Mouse (Mus musculus) embryonic facial prominence, embryonic 13.5 days (tissue): ENCODE measurements around the gene Anp32b. TPM values are rescaled to one million over a fixed set of nuclear protein-coding genes. Genes with fewer than 3 reads are reported as not detected.

Experiments used
- ATAC-seq: fragments of 200-750 bp; cut with Nextera tagmentation; 2 replicates; pipeline ENCODE4 v1.8.0; 2017; ENCODE audit warnings: low read depth; ENCODE audit not compliant: insufficient number of reproducible peaks, insufficient read depth, low FRiP score, low TSS enrichment
- H3K27ac ChIP-seq: fragments of 300-500 bp; sonication (generic); 2 replicates; pipeline ENCODE4 v1.5.1; 2015; ENCODE audit warnings: moderate library complexity, mild to moderate bottlenecking, inconsistent platforms
- H3K27me3 ChIP-seq: fragments of 300-500 bp; sonication (generic); 2 replicates; pipeline ENCODE4 v1.6.1; 2015; ENCODE audit warnings: mild to moderate bottlenecking, inconsistent platforms
- H3K36me3 ChIP-seq: fragments of 300-500 bp; sonication (generic); 2 replicates; pipeline ENCODE4 v1.6.1; 2015; ENCODE audit warnings: mild to moderate bottlenecking, inconsistent platforms
- H3K4me1 ChIP-seq: fragments of 300-500 bp; sonication (generic); 2 replicates; pipeline ENCODE4 v1.6.1; 2015; ENCODE audit warnings: inconsistent platforms
- H3K4me2 ChIP-seq: fragments of 300-500 bp; sonication (generic); 2 replicates; pipeline ENCODE4 v1.6.1; 2015; ENCODE audit warnings: moderate library complexity, mild to moderate bottlenecking, inconsistent platforms
- H3K4me3 ChIP-seq: fragments of 300-500 bp; sonication (generic); 2 replicates; pipeline ENCODE4 v1.5.1; 2015; ENCODE audit warnings: mild to moderate bottlenecking, inconsistent platforms
- H3K9ac ChIP-seq: fragments of 300-500 bp; sonication (generic); 2 replicates; pipeline ENCODE4 v1.6.1; 2015; ENCODE audit warnings: mild to moderate bottlenecking, inconsistent platforms
- H3K9me3 ChIP-seq: fragments of 300-500 bp; sonication (generic); 2 replicates; pipeline ENCODE4 v1.6.1; 2016; ENCODE audit warnings: inconsistent platforms
- WGBS: fragments of 180-500 bp; shearing (Covaris S2); methylation state at CpG from one replicate; pipeline ENCODE4 v1.1.7; 2015; ENCODE audit warnings: mixed read lengths; 5-methylcytosine and 5-hydroxymethylcytosine counted together
- polyA plus RNA-seq: library from polyadenylated mRNA; unstranded; fragments of >200 nt; fragmentation: Nextera tagmentation; extraction: Ambion mirVana; gene quantifications from 2 replicates; pipeline ENCODE4 v1.2.1, GENCODE M21; 2015

Anp32b gene
- polyA plus RNA-seq, result 313 and 339 TPM in 2 replicates

DNA sequence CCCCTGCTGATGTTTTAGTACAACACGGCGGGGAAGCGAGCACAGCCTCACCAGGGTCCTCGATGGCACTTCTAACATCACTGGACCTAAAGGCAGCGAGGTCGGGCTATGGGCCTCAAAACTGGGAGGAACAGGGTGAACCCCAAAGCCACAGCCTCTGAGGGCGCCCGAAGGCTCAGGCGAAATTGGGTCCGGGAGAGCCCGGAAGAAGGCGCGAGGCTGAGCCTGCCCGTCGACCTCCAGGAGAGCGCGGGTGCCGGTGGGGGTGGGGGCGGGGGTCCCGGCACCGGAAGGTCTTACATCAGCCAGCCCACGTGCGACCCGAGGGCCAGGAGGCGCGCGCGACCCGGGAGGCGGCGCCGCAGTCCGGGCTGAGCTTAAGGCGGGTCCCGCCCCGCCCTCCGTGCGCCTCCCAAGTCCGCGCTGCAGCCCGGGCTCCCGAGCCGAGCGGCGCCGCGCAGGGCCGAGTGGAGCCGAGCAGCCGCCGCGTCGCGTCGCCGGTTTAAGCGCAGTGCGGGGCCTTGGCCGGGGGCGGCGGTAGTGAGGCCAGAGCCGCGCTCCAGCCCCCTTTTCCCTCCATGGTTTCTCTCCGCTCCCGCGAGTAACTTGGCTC is at the start of gene Anp32b:
TSS of gene Anp32b (plus strand) at position 384 of the 613 bp plus-strand sequence.
- Histone ChIP-seq H3K36me3 (no peaks in the 10 kb centered on the region), H3K4me1 (peaks cover 32% of the 10 kb centered on the region), H3K4me3 (peak within 1 kb of the TSS; percentile 87), H3K4me2 (peak within 1 kb of the TSS; percentile 81), H3K9ac (peak within 1 kb of the TSS; percentile 99), H3K27ac (peak within 1 kb of the TSS; percentile 100), H3K9me3 (no peaks in the 10 kb centered on the region), H3K27me3 (no peaks in the 10 kb centered on the region)
- peak; percentile 94 for ATAC-seq
- under 1% methylated on average over 48 of the region's 66 CpGs for WGBS

DNA sequence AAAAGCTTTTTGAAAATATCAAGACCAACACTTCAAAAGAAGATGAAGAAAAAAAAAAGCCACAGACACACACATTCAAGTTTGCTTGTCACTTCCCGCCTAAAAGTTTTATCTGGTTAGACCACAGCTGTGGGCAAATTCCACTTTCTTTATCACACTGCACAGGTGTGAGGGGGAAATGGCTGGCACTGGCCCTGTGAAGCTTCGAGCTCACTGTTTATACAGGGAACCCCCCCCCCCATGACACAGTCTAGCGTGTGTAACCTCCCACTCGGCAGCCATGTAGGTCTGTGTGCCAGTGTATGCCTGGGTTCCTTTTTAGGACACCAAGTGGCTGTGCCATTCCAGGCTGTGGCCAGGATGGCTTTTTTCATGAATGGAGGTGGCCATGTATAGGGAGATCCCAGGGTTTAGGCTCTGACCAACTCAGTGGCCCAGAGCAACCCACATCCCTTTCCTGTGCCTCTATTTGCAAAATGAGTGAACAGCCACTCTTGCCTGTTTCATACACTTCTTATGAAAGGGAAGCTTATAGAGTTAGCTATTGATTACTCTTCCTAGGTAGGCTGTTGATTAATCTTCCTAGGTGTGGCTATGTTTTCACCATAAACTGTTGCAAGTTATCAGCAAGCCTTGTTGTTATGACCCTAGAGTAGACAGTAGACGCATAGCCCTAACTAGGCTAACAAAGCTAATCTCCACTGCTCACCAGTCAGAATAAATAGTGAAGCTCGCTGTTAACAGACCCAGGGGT is 46.5 kb upstream of the Anp32b start:
- ATAC-seq, result no peak
- Histone ChIP-seq H3K9ac (no peak overlapping the region), H3K4me1 (0 out of 2 replicates have a peak, but pooled peaks cover 2% of the 10 kb centered on the region), H3K4me2 (no peak overlapping the region), H3K4me3 (no peak overlapping the region), H3K27ac (no peak overlapping the region), H3K9me3 (no peaks in the 10 kb centered on the region), H3K36me3 (no peaks in the 10 kb centered on the region), H3K27me3 (no peaks in the 10 kb centered on the region)
- 83% methylated on average over 6 of the region's 6 CpGs for WGBS

DNA sequence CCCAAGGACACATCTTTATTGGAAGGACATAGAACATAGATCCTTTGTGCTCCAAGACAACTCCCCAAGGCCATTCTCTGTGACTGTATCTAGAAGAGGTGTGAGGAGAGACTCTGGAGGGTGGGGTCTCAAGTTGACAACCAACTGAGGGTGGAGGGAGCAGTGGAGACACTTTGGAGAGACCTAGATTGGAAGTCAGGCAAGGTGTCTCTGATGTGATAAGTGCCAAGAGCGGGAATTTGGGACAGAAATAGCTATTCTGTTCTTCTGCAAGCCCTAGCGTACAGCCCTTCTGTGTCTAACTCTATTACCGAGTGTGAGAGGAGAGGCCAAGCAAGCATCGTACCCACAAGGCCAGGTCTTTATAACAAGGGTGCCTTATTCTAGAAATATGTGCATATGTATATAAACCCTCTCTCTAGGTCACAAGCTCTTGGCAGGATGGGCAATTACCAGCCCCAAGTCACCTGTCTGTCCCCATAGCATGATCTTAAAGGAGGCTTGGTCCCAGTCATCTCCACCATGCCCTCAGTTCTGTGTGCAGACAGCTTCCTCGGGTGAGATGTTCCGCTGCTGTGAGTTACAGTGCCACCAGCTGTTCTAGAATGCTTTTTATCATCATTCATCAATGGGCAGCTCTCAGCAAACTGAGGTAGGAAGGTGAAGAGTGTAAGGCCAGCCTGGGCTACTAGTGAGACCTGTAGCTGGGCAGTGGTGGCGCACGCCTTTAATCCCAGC is 43.6 kb upstream of the Anp32b start:
- 86% methylated on average over 8 of the region's 8 CpGs for WGBS
- H3K4me2 ChIP-seq, result no peak overlapping the region
- no peak for ATAC-seq

DNA sequence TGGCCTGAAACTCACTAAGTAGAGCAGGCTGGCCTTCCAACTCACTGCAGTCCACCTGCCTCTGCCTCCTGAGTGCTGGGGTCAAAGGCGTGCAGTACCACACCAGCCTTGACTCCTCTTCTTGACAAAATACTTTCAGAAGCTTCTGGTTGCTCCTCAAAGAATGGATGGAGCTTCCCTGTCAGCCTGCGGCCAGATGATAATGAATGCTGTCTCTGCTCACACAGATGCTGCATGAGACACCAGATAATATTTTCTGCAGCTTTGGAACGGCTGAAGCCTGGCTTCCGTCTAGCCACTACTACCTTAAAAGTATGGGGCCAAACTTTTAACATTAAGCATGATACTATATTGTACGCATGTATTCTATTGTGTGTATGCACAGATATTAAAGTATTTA is 40.0 kb upstream of the Anp32b start:
- no peak for ATAC-seq

More for the DNA sequence above, 43.6 kb upstream of the Anp32b start:
- Histone ChIP-seq H3K4me1 (0 out of 2 replicates have a peak, but pooled peaks cover 2% of the 10 kb centered on the region), H3K27ac (no peak overlapping the region), H3K4me3 (no peak overlapping the region), H3K9ac (no peak overlapping the region), H3K9me3 (no peaks in the 10 kb centered on the region), H3K27me3 (no peaks in the 10 kb centered on the region), H3K36me3 (no peaks in the 10 kb centered on the region)

DNA sequence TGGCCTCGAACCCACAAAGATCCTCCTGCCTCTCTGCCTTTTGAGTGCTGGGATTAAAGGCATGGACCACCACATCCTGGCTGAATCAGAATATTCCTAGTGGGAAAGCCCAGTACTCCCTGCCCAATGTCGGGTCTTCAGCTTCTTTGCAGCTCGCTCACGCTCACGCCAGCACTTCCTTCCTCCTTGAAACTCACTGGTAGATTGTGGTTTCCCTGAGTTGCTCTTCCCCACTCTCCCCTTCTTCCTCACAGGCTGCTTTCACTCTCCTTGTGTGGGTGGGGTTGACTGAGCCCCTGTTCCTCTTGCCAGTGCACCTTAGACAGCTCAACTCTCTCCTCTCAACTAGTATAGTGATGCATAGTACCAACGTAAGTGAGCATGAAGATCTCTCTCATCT is 39.2 kb upstream of the Anp32b start:
- Histone ChIP-seq H3K9me3 (no peaks in the 10 kb centered on the region), H3K4me1 (0 out of 2 replicates have a peak, but pooled peaks cover 2% of the 10 kb centered on the region), H3K9ac (no peak overlapping the region), H3K4me3 (no peak overlapping the region), H3K27me3 (no peaks in the 10 kb centered on the region), H3K27ac (no peak overlapping the region), H3K36me3 (no peaks in the 10 kb centered on the region), H3K4me2 (no peak overlapping the region)
- no peak for ATAC-seq
- 81% methylated on average over 6 of the region's 6 CpGs for WGBS

More for the DNA sequence above, 40.0 kb upstream of the Anp32b start:
- no peak overlapping the region for H3K4me2 ChIP-seq
- H3K9ac ChIP-seq, result no peak overlapping the region
- H3K9me3 ChIP-seq, result no peaks in the 10 kb centered on the region
- WGBS, result 87% methylated on average over 5 of the region's 5 CpGs
- H3K27ac ChIP-seq, result no peak overlapping the region
- no peaks in the 10 kb centered on the region for H3K36me3 ChIP-seq
- H3K4me1 ChIP-seq, result 0 out of 2 replicates have a peak, but pooled peaks cover 2% of the 10 kb centered on the region
- H3K27me3 ChIP-seq, result no peaks in the 10 kb centered on the region
- H3K4me3 ChIP-seq, result no peak overlapping the region

DNA sequence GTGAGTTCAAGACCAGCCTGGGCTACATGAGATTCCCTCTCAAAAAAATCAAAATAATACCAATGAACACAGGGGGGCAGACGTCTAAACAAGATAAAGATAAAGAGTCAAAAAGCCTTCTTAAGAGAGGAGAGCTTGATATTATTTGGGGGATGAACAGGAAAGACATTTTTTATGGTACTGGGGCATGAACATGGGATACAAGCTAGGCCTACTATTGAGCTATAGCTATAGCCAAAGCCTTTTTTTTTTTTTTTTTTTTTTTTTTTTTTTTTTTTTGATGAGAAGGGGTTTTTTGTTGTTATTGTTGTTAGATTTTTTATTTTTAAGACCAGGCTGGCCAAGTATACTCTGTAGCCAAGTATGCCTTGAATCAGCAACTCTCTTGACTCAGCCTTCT is 38.6 kb upstream of the Anp32b start:
- no peak overlapping the region for H3K4me2 ChIP-seq
- no peak overlapping the region for H3K27ac ChIP-seq
- H3K9ac ChIP-seq, result no peak overlapping the region
- 71% methylated on average over 1 of the region's 1 CpGs for WGBS
- H3K4me1 ChIP-seq, result 0 out of 2 replicates have a peak, but pooled peaks cover 2% of the 10 kb centered on the region
- H3K27me3 ChIP-seq, result no peaks in the 10 kb centered on the region
- H3K36me3 ChIP-seq, result no peaks in the 10 kb centered on the region
- H3K9me3 ChIP-seq, result no peaks in the 10 kb centered on the region
- ATAC-seq, result no peak
- no peak overlapping the region for H3K4me3 ChIP-seq

DNA sequence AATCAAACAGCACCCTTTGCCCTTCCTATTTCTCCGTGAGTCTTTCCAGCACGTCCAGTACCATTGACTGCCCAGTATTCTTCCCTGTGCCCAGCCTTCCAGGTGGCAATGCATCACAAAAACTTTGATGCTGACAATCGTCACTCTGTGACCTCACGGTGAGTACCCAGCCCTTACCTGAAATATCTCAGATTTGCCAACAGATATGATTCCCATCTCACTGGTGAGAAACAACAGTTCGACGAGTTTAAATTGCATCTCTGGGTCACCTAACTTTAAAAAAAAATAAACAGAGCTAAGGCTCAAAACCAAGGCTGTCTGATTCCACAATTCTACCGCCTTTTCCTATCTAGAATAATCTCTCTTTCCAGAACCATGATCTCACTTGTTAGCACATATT is 37.3 kb upstream of the Anp32b start, which contains the start of gene Hemgn:
TSS of gene Hemgn (minus strand) at position 101 of the 400 bp plus-strand sequence.
- WGBS, result 79% methylated on average over 7 of the region's 7 CpGs
- no peak for ATAC-seq

DNA sequence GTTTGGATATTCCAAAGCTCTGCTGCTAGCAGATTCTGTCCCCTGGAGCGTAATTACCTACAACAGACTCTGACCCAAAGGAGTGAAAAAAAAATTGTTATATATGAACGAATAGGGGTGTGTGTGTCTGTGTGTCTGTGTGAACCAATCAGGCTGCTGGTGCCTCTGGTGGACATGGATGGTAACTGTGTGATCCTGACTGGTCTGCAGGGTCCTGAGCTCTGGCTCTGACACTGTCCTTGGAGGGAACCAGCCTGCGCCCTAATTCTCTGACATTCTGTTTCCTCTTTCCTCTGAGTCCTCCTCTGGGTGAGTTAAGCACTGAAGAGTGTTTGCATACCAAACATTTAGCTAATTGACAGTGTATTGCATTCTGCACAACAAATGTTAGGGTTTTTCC is 33.2 kb upstream of the Anp32b start:
- no peak overlapping the region for H3K4me2 ChIP-seq
- 63% methylated on average over 3 of the region's 3 CpGs for WGBS
- no peaks in the 10 kb centered on the region for H3K36me3 ChIP-seq
- H3K27me3 ChIP-seq, result no peaks in the 10 kb centered on the region
- no peak for ATAC-seq
- no peak overlapping the region for H3K27ac ChIP-seq
- no peaks in the 10 kb centered on the region for H3K4me1 ChIP-seq
- H3K9me3 ChIP-seq, result no peaks in the 10 kb centered on the region
- H3K9ac ChIP-seq, result no peak overlapping the region
- H3K4me3 ChIP-seq, result no peak overlapping the region

More for the DNA sequence above, 37.3 kb upstream of the Anp32b start, which contains the start of gene Hemgn:
- Histone ChIP-seq H3K27ac (no peak within 1 kb of the TSS), H3K4me2 (no peak within 1 kb of the TSS), H3K4me3 (no peak within 1 kb of the TSS), H3K36me3 (no peaks in the 10 kb centered on the region), H3K9me3 (no peaks in the 10 kb centered on the region), H3K27me3 (no peaks in the 10 kb centered on the region), H3K4me1 (0 out of 2 replicates have a peak, but pooled peaks cover 2% of the 10 kb centered on the region), H3K9ac (no peak within 1 kb of the TSS)

DNA sequence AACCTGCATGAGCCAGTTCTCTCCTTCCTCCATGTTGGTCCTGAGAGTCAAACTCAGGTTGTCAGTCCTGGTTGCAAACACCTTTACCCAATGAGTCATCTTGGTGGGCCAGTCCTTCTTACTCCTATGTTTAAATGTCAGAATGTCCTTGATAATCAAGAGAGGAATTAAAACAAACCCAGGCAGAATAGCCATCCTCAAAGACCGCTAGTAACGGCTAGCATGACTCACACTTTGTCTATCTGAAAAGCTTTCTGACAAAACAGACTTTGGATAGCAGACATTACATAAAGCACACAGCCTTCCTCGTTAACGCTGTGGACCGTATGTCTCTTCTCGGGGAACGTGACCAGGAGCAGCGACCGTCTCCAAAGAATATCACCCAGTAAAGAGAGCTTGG is 31.9 kb upstream of the Anp32b start:
- ATAC-seq, result no peak
- Histone ChIP-seq H3K27me3 (no peaks in the 10 kb centered on the region), H3K36me3 (no peaks in the 10 kb centered on the region), H3K9me3 (no peaks in the 10 kb centered on the region), H3K9ac (no peak overlapping the region), H3K27ac (no peak overlapping the region), H3K4me2 (no peak overlapping the region), H3K4me3 (no peak overlapping the region), H3K4me1 (no peaks in the 10 kb centered on the region)
- WGBS, result 89% methylated on average over 9 of the region's 9 CpGs

DNA sequence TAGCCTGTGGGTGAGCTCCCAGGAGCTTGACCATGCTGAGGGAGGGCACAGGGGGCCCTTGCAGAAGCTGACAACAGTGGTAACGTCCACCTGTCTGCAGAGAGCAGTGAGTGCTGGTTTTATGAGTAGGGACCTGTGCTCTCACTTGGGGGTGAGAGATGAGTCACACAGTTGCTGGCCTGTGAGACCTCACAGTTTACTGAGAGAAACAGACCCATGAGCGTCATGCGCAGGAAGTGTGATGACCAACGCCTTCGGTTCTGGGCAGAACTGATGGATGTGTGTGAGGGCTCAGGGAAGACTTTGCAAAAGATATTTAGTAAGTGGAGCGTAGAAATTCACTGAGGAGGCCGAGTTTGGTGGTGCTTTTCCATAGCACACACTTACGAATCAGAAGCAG is 28.1 kb upstream of the Anp32b start:
- no peak for ATAC-seq
- 83% methylated on average over 8 of the region's 8 CpGs for WGBS
- Histone ChIP-seq H3K27me3 (no peaks in the 10 kb centered on the region), H3K4me1 (no peaks in the 10 kb centered on the region), H3K4me2 (no peak overlapping the region), H3K9ac (no peak overlapping the region), H3K9me3 (no peaks in the 10 kb centered on the region), H3K4me3 (no peak overlapping the region), H3K27ac (no peak overlapping the region), H3K36me3 (no peaks in the 10 kb centered on the region)

DNA sequence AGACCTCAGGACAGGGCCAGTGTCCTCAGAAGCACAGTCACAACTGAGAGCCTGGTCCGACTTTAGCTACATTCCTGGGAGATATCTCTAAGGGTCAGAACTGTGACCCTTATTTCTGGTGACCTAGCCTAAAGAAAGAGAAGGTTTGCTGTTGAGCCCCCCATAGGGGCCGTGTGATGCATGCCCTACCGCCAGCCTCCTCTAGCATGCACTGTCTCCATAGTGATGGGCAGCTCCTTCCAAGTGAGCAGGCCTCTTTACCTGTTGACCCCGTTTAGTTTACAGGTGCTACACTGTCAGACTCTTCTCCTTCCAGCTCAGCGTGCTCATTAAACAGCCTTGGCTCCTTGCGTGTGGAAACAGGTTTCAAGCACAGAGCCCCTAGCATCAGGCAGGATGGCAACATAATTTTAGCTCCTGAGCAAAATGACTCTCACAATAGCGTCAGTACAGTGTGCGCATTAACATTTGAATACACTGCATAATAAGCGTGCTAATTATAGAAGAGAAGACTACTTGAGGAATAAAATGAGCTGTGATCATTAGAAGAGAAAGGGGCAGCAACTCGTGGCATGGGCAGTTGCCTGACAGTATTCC is 21.7 kb upstream of the Anp32b start:
- Histone ChIP-seq H3K27ac (no peak overlapping the region), H3K9me3 (no peaks in the 10 kb centered on the region), H3K36me3 (no peaks in the 10 kb centered on the region), H3K4me2 (no peak overlapping the region), H3K9ac (no peak overlapping the region), H3K27me3 (no peaks in the 10 kb centered on the region), H3K4me1 (no peaks in the 10 kb centered on the region), H3K4me3 (no peak overlapping the region)
- WGBS, result 57% methylated on average over 10 of the region's 10 CpGs
- ATAC-seq, result no peak
